In the genomic region with DNA sequence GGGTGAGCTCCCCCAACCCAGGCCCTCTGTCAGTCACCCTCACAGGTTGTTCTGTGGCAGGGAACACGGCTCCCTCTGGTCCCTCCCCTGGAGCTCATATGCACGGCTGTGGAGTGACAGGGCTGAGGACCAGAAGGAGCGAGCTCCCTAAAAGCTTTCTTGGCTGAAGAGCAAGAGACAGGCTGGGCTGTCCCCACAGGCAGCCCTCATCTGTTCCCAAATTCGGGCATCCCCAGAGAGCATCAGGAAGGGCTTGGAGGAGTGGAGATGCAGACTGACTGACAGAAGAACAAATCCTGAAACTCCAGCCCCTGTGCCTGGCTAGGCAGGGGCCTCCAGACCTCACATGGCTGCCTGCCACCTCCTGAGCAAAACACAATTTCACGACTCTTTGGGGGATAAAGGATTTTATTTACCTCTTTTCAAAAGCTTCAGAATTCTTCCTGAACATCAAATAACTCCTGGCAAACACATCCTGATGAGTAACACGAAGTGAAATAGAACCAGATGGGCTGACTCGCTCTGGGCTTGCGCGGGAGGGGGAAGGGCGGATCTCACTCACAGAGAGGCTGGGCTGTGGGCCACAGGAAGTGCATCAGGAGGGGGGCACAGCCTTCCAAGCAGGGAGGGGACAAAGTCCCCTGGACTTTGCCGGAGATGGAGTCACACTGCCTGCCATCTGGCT, we compare ENCODE assay signal across 8 mouse cellular contexts.
DNase-seq lines count a peak whose midpoint lies in the region; ATAC-seq and TF ChIP-seq lines count a peak whose summit lies in the region.

No protein-coding gene starts in this region.

- DNase-seq in CH12.LX (ENCODE audit: extremely low read depth), result no peak
- DNase-seq in cerebellum, postnatal 25 days, result peak; percentile 93 to 96
- peak; percentile 67 to 78 for DNase-seq in frontal cortex, postnatal 25 days (ENCODE audit: low spot score in 2 of 2)
- peak; percentile 92 for DNase-seq in layer of hippocampus, adult 9-11 months
- peak; percentile 78 to 85 for DNase-seq in lung, adult 18-20 months
- peak; percentile 68 for DNase-seq in ovary, postnatal 14 days (ENCODE audit: low spot score)
- peak; percentile 56 for DNase-seq in urinary bladder, postnatal 10 days (ENCODE audit: low spot score)

- ATAC-seq in hindbrain, embryonic 12.5 days (ENCODE audit: low FRiP score), result peak; percentile 85

- no peaks in the 10 kb centered on the region for H3K36me3 ChIP-seq in CH12.LX (replicated peaks in 1 of 2; ENCODE audit: control insufficient read depth in 1 of 2, insufficient read depth in 1 of 2, low read length in 1 of 2)
- no peaks in the 10 kb centered on the region for H3K36me3 ChIP-seq in hindbrain, embryonic 12.5 days

- 9% methylated on average over 11 of the region's 11 CpGs for WGBS in hindbrain, embryonic 12.5 days

- H3K79me2 ChIP-seq in CH12.LX (replicated peaks; ENCODE audit: control insufficient read depth, extremely low read depth, insufficient read depth, poor library complexity, severe bottlenecking), result no peaks in the 10 kb centered on the region

- 0 out of 4 replicates have a peak, but pooled peaks cover 0 to 2% of the 10 kb centered on the region in 2 experiments for H3K4me1 ChIP-seq in CH12.LX (ENCODE audit: control insufficient read depth in 1 of 2, insufficient read depth in 2 of 2)
- peaks cover 59% of the 10 kb centered on the region for H3K4me1 ChIP-seq in hindbrain, embryonic 12.5 days

- H3K27me3 ChIP-seq in CH12.LX (replicated peaks), result peaks cover 3% of the 10 kb centered on the region
- H3K27me3 ChIP-seq in hindbrain, embryonic 12.5 days, result 0 out of 2 replicates have a peak, but pooled peaks cover 7% of the 10 kb centered on the region

- TF ChIP-seq CTCF in CH12.LX (conservative IDR thresholded peaks at IDR 0.05 in 1 of 2, IDR thresholded peaks at IDR 0.05 in 1 of 2; ENCODE audit: low read depth in 2 of 2, low read length in 2 of 2), result no peak

- H3K27ac ChIP-seq in CH12.LX (ENCODE audit: insufficient read depth, low read depth), result no peak overlapping the region
- H3K27ac ChIP-seq in hindbrain, embryonic 12.5 days, result peak overlapping the region; percentile 79

- no peak overlapping the region for H3K9ac ChIP-seq in CH12.LX (ENCODE audit: insufficient read depth, low read depth)
- H3K9ac ChIP-seq in hindbrain, embryonic 12.5 days, result peak overlapping the region; percentile 13; the same call in 1 of the 2 replicates

- no peak overlapping the region for H3K4me3 ChIP-seq in CH12.LX (replicated peaks in 1 of 3; ENCODE audit: low read depth in 2 of 3, low read length in 2 of 3, poor library complexity in 1 of 3)
- H3K4me3 ChIP-seq in hindbrain, embryonic 12.5 days, result no peak overlapping the region

- dilution Hi-C loops in CH12.LX (cut with MboI; ENCODE audit: extremely low pct_ligation_motif_present, extremely low pct_unique_long_range_greater_than_20kb, low sequenced_read_pairs), result no loop called here

- no peak overlapping the region for H3K4me2 ChIP-seq in CH12.LX (ENCODE audit: insufficient read depth, low read depth, poor library complexity, severe bottlenecking)
- peak overlapping the region; percentile 23; the same call in 1 of the 2 replicates for H3K4me2 ChIP-seq in hindbrain, embryonic 12.5 days (replicated peaks)

- H3K9me3 ChIP-seq in CH12.LX (replicated peaks; ENCODE audit: low read length), result no peaks in the 10 kb centered on the region
- H3K9me3 ChIP-seq in hindbrain, embryonic 12.5 days (replicated peaks), result no peaks in the 10 kb centered on the region

- TF ChIP-seq EP300 in CH12.LX (IDR thresholded peaks at IDR 0.05; ENCODE audit: low read length), result no peak

- no peak for TF ChIP-seq RAD21 in CH12.LX (IDR thresholded peaks at IDR 0.05; ENCODE audit: low read depth, low read length)

- TF ChIP-seq POLR2A in CH12.LX (IDR thresholded peaks at IDR 0.05; ENCODE audit: low read depth, low read length), result no peak

- in situ Hi-C loops in CH12.LX (cut with MboI; ENCODE audit: low pct_ligation_motif_present, low pct_unique_long_range_greater_than_20kb, low sequenced_read_pairs), result no loop called here

TF ChIP-seq in CH12.LX, 34 proteins besides CTCF, POLR2A, EP300 and RAD21:
- no peak for TF ChIP-seq MAZ (IDR thresholded peaks at IDR 0.05; ENCODE audit: low read depth, low read length)
- TF ChIP-seq MAFK (IDR thresholded peaks at IDR 0.05; ENCODE audit: insufficient replicate concordance, low read length), result no peak
- peak; percentile 58; the same call in 1 of the 2 replicates for TF ChIP-seq NRF1 (IDR thresholded peaks at IDR 0.05; ENCODE audit: low read depth, low read length)
- no peak for TF ChIP-seq E2F4 (IDR thresholded peaks at IDR 0.05; ENCODE audit: insufficient replicate concordance, low read depth, low read length)
